Mouse (Mus musculus): ENCODE results near the gene Crhr1.
A peak's percentile ranks its signal among the peaks of the same experiment; 100 is the strongest.

GRCm38 (mm10) chr11:104171281-104171781 lies 38.7 kb downstream of the Crhr1 start:
- no peak for TF ChIP-seq HCFC1 (IDR thresholded peaks at IDR 0.05; ENCODE audit: low read depth, low read length)
- no peak for TF ChIP-seq POLR2AphosphoS2 (IDR thresholded peaks at IDR 0.05; ENCODE audit: low read depth, low read length)
- 0 out of 2 replicates have a peak, but pooled peaks have one; percentile 37 for TF ChIP-seq ELF1 (IDR thresholded peaks at IDR 0.05; ENCODE audit: low read depth, low read length)
- peak; percentile 95 to 99 for TF ChIP-seq CTCF (conservative IDR thresholded peaks at IDR 0.05 in 1 of 2, IDR thresholded peaks at IDR 0.05 in 1 of 2; ENCODE audit: low read depth in 2 of 2, low read length in 2 of 2)
- no peak for TF ChIP-seq EP300 (IDR thresholded peaks at IDR 0.05; ENCODE audit: low read length)
- TF ChIP-seq BHLHE40 (IDR thresholded peaks at IDR 0.05; ENCODE audit: low read depth, low read length): 0 out of 2 replicates have a peak, but pooled peaks have one; percentile 5
- TF ChIP-seq RAD21 (IDR thresholded peaks at IDR 0.05; ENCODE audit: low read depth, low read length): peak; percentile 97
- 0 out of 2 replicates have a peak, but pooled peaks have one; percentile 57 for TF ChIP-seq MAZ (IDR thresholded peaks at IDR 0.05; ENCODE audit: low read depth, low read length)
- TF ChIP-seq POLR2A (IDR thresholded peaks at IDR 0.05; ENCODE audit: low read depth, low read length): no peak
